Mouse (Mus musculus) testis, postnatal 14 days (tissue): ENCODE results near the gene Lrrc4.

ENCODE experiments used
- DNase-seq: peaks from one replicate; pipeline ENCODE4 v3.0.0; 2021; ENCODE audit warnings: low spot score

Lrrc4 gene

DNA sequence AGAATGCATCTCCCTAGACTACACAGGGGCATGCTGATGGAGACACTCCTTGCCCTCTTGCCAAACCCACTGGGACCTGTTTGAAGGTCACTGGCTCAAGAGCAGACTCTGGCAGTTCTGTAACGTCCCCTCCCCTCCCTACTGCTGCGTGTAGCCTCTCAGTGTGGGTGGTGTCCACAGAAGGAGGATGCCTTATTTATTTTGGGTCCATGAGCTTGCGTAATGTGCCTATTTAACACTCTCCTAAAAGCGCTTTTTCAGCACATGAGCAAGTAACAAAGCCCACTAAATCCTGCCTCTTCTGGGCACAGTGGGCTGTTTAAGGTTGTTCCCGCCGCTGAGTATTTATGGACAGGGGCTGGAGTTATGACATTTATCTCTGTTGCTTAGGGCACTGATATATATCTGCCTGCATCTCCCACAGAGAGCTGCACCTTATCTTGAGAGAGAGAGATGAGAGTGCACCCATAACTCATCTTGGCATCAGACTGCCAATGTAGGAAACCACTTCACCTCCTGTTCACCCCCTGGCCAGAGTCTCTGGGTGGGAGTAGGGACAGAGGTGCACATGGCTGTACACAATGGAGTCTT, 63.6 kb downstream of the Lrrc4 start:
- no peak for DNase-seq

DNA sequence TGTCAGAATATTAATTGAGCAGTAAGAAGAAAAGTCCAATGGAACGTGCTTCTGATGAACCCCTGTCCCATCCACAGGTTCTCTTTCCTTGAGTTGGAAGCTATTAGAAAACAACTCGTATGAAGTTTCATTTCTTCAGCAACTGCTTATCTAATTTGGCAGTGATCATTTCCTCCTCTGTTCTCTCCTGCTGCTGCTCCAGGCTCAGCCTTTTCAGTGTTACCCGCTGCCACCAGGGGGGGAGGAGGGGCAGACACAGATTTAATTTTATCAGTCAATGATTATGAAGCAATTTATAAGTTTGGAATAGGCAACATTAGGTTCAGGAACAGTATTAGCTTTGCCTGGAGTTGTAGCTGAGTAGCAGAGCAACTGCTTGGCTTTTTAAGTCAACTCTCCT, 64.9 kb downstream of the Lrrc4 start:
- no peak for DNase-seq

DNA sequence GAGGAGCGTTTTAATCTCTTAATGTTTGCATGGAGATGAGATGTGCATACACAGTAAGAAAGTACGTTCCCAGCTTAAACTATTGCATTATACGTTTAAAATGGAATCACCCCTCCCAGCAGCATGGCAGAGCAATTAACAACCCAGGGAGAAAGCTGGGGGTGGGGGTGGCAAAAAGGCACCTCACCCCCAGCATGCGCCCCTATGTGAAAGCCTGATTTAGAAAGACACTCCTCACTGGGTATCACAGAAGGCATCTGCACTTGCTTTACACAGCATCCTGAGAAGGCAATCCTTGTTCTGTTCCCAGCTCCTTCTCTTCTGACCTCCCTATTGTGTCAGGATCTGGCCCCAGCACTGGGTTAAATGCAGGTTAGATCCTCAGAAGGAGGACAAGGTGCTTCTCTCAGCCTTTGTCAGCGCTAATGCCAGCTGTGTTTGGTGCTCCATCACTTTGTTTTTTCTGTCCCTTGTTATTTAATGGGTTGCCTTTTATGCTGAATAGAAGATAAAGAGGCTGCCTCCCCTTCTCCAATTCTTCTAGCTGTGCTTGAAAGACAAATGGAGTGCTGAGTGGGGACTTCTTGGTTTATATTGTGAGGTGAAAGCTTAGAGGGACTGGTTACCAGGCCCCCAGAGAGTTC, 69.3 kb downstream of the Lrrc4 start:
- DNase-seq, result no peak

DNA sequence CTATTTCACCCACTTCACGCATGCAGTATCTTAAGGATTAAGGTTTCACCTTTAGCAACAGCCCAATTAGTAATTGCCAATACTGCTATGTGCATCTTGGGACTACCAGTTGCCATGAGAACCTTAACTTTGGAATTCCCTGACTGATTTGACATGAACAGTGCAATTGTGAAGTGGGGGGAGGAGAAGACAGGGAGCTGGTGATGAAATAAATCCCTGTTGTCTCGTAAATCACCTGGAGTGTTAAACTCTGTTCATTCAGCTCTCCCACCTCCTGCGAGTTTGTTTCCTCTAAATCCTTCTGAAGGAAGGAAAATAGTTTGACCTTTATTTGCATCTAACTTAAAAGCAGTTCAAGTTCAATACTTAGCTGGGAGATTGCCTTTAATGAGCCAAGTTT, 69.8 kb downstream of the Lrrc4 start:
- DNase-seq, result no peak

DNA sequence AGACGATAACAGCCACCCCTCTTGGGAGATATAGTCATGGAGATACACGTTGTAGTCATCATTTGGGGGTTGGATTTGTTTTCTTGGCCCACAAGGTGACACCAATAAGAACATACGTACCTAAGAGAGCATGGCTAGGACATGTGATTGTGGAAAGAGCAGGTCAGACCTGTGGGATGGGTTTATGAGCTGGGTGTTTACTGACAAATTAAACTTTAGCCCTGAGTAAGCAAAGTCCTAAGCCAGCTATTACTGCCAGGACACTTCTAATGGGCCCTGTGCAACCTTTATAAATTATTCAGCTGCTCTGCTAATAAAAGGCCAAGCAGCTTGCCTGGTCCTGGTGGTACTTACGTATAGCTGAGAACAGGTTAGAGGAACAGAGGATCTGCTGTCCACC, 73.3 kb downstream of the Lrrc4 start:
- no peak for DNase-seq

DNA sequence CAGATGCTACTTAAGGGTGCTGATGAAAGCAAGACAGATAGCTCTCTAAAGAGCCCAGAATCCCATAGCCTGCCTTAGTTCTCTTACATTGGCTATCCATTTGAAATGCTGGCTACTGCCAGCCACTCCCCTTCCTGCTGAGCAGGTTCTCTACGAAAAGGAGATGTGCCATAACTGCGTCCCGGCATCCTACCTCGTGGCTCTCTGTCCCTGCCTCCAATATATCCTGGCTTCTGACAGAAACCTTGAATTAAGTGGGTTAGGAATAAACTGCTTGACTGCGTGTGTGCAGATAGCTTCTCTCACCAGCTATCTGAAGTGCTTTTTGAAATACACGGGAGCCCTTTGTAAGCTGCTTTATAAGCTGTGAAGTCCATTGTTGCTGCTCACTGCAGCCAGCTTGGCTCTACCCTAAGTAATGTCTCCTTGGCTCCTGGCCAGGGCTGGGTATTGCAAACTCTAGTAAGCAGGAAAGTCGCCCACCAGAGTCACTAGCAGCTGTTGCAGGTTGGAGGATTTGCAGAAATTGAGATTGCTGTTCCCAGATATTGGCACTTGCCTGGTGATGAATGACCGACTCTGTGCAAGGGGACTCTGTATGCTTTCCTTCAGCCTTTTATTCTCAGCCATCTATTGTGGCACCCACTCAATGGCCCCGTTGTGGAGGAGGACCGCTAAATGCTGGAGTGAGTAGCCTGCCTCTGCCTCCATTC, 75.1 kb downstream of the Lrrc4 start:
- no peak for DNase-seq

DNA sequence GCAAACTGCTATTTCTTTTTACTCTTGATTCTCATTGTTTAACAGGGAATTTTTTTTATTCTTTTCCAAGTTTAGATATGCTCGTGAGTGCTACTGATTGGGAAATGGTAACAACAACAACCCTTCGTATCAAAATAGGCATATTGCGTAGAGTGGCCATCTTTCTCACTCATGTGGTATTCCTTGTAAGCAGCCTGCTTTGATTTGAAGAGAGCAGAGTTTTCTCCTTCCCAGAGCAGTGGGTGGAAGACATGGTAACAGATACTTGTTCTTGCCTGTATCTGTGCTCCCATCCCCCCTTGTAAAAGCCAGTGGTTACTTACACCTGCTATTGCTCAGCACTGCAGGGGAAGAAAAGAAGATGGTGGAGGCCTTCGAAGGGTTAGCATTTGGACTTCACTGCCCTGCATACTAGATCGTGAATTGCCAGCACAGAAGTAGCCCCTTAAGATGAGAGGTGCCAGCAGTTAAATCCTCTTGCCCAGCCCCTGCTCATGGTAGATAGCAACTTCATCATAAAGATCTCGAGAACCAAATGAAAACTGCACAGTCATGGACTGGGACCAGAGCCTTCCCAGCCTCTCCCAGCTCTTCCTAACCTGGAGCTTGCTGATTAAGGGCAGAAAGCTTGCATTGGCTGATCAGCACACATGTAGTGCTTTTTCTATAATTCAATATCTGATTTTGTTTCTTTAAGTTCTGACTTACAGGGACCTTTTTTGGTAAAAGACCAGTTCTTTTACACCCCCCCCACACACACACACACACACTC, 77.2 kb downstream of the Lrrc4 start:
- DNase-seq, result no peak

DNA sequence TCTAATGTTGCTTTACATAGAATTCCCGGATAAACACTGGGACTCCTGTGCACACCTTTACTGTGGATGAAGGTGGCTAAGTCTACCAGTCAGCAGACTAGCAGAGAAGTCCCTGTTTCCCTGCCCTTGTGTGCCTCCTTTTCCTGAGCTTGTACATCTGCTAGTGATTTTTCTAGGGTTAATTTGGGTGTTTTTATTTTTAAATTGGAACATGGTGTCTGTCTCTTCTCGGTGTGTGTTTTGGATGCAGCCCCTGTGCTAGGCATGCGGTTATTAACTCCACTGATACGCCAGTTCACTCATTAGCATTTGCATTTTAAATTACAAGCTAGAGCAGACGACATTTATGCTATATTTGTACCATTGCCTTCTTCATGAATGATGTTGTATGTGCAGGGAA, 77.9 kb downstream of the Lrrc4 start:
- no peak for DNase-seq

DNA sequence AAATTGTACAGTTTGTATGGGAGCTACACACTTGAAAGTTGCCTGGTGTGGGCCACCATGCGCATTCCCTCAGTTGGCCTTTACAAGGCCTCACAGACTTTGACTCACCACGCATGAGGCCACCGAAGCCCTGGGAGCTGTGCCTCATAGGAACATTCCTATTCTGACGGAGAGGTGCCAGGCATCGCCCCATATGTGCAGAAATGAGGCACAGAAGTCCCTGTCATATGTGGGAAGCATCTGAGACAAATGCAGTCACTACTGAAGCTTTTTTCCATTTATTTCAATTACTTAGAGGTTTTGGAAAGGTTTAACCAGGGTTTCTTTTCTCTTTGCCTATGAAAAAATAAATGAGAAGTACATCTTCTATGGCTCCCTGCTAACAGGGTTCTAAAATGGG, 78.3 kb downstream of the Lrrc4 start:
- no peak for DNase-seq

DNA sequence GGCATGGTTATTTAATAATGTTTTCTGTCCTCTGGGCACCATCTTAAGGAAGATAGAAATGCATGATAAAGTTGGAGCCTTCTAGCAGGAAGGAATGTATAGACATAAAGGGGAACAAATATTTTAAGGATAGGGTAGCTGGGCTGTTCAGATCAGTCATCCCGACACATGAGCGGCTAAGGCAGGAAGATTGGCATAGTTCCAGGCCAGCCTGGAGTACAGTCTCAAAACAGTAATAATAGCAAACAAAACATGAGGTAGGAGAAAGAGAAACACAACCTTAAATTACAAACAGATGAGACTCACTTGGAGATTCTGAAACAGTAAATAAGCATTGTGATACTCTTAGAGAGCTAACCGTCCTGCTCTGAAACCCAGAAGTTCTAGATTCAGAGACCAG, 80.4 kb downstream of the Lrrc4 start:
- no peak for DNase-seq

DNA sequence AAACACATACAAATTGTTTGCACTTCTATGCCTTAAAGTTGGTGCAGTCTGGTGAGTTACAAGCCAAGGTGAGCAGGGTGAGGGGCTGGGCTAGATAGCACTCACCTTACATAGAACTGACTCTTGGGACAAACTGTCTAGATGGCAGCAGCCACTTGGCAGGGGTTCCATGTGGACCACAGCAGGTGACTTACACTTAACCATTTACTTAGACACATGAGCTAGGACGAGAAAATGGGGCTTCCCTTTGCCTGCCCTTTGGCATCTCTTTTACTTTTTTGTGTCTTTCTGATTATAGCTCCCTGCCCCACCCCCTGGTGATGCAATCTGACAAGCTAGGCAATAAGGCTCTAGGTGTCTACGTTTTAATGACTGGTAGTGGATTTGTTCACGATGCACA, 82.3 kb downstream of the Lrrc4 start:
- no peak for DNase-seq

DNA sequence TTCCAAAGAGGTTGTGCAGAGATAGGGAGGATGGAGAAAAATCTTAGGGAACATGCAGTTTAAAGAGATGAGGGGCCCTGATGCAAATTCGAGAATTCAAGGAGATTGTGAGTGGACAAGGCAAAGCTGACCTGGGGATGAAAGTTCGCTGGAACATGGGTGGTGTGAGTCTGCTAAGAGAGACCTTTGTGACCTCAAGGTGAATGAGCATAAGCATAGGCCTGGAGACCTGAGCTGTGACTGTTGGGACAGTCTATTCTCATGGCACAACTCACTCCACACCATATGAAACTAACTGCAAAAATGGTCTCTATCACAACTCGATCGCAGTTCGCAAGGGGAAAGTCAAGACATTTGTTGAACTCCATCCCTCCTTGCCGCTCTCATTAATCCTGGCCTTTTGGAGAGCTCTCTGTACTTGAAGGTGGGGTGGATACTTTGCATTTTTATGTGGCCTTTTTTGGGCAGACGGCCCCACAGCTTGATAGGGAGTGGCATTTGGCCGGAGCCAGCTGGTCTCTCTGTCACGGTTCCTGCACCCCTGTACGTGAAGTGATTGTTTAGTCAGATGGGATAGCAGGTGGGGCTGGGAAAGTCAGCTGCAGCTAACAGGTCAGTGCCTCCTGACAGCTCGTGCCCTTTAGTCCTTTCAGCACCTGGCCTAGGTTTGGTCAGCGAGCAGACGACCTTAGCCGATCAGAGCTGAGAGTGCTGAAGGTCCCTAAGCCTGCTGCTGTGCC, 83.4 kb downstream of the Lrrc4 start:
- DNase-seq, result peak; percentile 26

DNA sequence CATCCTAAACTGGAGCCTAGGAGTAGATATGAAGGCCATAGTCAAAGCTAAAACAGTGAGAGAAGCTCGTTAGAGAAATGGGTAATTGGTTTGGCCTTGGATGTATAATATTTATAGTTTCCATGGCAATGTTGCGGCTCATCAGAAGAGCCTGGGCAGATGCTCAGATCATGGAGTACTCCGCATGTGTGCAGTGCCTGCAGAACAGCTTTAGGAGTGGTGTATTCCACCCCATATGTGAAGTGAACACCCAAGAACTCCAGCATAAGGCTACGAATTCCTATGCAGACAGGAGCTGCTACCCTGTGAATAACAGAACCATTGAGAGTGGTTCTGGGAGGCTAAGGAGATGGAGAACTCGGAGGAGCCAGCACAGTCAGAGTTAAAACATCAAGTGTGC, 84.5 kb downstream of the Lrrc4 start:
- DNase-seq, result no peak

DNA sequence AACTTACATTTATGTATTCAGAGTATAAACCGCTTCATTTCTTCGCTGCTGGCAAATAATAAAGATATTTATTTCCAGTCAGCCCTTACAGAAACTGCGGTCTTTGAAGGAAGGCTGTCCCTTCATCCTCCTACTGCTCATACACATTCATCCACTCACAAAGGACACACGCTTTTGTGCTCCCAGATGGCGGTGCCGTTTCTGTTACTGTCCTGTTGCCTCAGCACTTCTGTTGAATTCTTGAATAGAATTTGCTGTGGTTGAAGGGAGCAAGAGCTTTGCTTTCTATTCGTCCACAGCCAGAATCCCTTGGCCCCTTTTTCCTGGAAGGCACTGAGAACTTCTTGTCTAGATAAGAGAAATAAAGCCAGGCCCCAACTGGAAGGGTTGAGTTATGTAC, 85.7 kb downstream of the Lrrc4 start:
- DNase-seq, result no peak

DNA sequence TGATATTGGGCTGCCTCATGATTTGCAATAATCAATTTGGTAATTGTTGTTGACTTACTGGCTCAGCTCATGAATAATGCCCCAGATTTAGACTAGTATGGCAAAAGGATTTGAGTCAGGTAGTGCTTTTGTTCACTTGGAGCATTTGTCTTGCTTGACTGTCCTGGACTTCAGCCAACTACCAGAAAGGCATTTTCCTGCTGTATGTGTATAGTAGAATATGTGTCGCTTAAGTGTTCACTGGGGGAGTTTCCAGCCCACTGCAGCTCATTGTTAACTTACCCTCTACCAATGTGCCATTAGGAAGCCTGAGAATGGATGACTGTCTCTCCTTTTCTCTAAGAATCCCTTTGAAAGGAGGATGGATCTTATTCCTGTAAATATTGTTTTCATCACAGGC, 88.0 kb downstream of the Lrrc4 start:
- DNase-seq, result no peak

DNA sequence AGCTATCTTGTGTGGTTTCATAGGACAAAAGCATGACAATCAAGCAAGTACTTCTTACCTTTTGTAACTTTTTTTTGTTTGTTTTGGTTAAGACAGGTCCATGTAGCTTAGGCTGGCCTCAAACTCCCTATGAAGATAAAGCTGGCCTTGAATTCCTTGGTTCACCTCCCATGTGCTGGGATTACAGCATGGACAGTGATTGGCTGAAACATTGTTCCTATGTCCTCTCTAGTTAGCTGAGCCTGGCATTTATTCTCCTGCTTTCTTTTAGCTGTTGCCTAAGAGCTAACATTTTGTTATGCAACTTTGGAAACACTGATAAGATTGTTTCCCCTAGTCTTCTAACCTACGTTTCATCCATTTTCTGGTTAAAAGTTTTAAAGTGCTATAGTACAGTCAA, 93.9 kb downstream of the Lrrc4 start:
- DNase-seq, result peak; percentile 30

DNA sequence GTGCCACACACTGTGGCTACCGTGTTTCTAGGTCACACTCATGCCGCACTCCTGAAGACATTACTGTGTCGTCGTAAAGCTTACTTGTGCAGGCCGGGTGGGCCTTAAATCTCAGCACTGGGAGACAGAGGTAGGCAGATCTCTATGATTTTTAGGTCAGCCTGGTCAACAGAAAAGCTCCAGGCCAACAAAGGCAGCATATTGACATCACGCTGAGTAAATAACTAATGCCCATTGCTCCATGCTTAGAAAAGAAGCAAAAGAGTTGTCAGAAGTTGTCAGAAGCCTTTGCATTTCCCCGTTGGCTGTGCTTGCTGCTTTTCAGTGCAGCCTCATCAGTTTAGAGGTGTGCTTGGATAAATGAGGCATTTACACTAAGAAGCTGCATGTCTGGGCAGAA, 94.9 kb downstream of the Lrrc4 start:
- no peak for DNase-seq

DNA sequence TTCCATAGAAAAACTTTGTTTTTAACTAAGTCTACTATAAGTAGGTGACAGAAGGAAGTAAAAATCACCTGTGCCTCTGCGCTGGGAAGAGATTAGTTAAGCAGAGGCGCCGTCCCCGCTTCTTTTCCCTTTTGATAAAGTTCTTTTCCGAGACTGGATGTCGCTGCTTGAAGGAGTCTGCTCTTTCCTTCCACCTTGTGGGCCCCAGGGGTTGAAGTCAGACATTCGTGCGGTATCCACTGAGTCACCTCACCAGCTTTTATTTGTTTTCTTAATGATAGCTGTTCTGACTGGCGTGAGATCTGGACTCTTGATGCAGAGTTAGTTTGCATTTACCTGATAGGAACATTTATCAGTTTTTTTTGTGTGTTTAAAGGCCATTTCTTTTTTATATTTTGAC, 96.4 kb downstream of the Lrrc4 start:
- DNase-seq, result no peak

DNA sequence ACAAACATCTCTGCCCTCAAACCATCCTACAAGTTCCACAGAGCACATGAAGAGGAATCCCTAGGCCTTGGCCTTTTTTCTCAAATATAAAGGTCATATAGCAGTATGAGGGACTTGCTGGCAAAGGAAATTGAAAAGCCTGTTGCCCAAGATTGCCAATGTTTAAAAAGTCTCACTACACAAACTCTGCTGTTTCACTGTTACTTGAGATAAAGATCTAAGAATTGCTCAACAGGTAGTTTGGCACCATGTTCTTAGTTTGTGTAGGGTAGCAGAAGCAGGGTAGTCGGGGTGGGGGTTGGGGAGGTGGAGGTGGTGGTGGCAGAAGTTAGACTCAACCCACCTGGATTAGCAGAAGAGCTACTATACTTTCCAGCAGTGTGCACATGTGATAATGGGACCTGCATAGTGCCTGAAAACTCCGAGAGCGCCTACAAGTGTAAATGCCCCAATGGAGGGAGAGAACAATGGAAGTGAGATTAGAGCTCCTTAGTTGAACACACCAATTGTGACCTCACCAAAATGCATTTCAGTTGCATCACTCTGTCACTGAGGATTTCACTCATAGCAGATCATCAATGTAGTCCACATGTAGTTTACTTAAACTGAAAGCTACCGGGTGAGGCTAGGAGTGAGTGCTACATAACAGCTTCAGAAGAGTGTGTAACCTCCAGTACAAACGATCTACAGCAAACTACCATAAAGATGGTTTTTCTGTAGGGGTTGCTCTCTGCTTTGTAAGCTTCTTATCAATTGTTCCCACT, 97.5 kb downstream of the Lrrc4 start:
- no peak for DNase-seq

DNA sequence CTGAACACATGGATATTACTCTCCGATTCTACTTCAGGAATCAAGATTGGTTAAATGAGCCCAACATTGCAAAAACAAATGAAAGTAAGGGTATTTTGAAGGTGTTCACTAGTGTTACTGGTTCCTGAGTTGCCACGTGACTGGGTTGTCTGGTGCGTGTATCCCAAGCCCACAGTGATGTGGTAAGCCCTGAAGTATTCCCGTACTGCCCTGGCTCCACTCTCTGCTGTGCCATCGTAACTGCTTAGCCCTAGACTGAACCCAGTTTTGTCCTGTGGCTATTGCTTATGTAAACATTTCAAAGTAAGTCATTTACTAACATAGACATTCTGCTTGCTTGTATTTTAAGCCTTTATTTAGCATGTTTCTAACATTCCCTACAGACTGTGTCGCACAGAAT, 100.3 kb downstream of the Lrrc4 start:
- no peak for DNase-seq

DNA sequence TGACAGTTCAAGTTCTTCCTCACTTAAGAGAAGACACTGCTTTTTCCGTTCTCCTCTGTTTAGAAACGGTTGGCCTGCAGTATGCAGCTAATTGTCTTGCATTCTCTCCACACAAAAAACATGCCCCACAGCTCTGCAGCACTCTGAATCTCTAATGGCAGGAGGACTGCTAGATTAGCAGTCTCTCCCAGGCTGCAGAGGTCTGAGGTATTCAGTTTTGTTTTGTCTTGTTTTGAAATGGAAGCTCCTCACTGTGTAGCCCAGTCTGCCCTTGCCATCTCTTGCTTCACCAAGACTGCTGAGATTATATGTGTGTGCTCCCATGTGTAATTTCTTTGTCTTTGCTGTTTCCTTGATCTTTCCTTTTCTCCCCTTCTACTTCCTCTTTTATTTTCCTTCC, 101.9 kb downstream of the Lrrc4 start:
- no peak for DNase-seq

DNA sequence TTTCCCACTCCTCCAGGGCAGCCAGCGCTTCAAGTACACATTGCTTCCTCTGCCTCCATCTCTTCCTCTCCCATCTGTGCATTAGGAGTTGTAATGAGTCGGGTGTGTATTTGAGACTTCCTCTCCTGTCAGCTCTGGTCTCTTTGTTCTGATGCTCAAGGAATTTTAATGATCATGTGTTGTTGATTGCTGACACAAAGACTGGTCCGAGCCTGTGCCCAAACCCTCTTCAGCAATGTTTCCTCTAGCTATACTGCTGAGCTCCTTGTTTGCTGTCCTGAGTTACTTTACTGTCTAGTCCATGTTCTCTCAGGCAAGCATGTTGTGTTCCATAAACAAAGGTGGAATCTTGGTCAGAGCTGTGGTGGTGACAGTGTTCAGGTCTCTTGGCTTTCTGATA, 102.3 kb downstream of the Lrrc4 start:
- DNase-seq, result no peak
